Mouse (Mus musculus) lung, postnatal 0 days (tissue): Measurements from ENCODE around the gene Rbm19. TPM values are rescaled to one million over a fixed set of nuclear protein-coding genes. Genes with fewer than 3 reads are reported as not detected.
A peak's percentile ranks its signal among the peaks of the same experiment; 100 is the strongest.

Experiments used
- ATAC-seq: fragments of 200-750 bp; cut with Nextera tagmentation; 2 replicates; pipeline ENCODE4 v1.8.0; 2017; ENCODE audit warnings: moderate library complexity
- DNase-seq: peaks from one replicate; pipeline ENCODE4 v3.0.0-alpha.2; 2016; ENCODE audit warnings: low spot score
- H3K27ac ChIP-seq: fragments of 300-500 bp; sonication (generic); 2 replicates; pipeline ENCODE4 v1.5.1; 2014; ENCODE audit warnings: antibody characterized with exemption, mild to moderate bottlenecking, low read length, mixed read lengths
- H3K27me3 ChIP-seq: fragments of 300-500 bp; sonication (generic); replicated peaks from 2 replicates; pipeline ENCODE4 v1.6.1; 2014; ENCODE audit warnings: low read length, mixed read lengths; ENCODE audit not compliant: insufficient read depth
- H3K36me3 ChIP-seq: fragments of 300-500 bp; sonication (generic); 2 replicates; pipeline ENCODE4 v1.6.1; 2014; ENCODE audit warnings: low read length, mixed read lengths; ENCODE audit not compliant: insufficient read depth
- H3K4me1 ChIP-seq: fragments of 300-500 bp; sonication (generic); 2 replicates; pipeline ENCODE4 v1.6.1; 2014; ENCODE audit warnings: antibody characterized with exemption, low read depth, low read length, mixed read lengths; ENCODE audit not compliant: insufficient read depth
- H3K4me2 ChIP-seq: fragments of 300-500 bp; sonication (generic); replicated peaks from 2 replicates; pipeline ENCODE4 v1.6.1; 2014; ENCODE audit warnings: low read depth, mild to moderate bottlenecking, low read length, moderate library complexity, mixed read lengths
- H3K4me3 ChIP-seq: fragments of 300-500 bp; sonication (generic); 2 replicates; pipeline ENCODE4 v1.5.1; 2014; ENCODE audit warnings: low read depth, low read length
- H3K9ac ChIP-seq: fragments of 300-500 bp; sonication (generic); replicated peaks from 2 replicates; pipeline ENCODE4 v1.6.1; 2014; ENCODE audit warnings: low read depth, mild to moderate bottlenecking
- H3K9me3 ChIP-seq: fragments of 300-500 bp; sonication (generic); 2 replicates; pipeline ENCODE4 v1.6.1; 2016; ENCODE audit warnings: low read length, mixed read lengths
- CTCF ChIP-seq: IDR thresholded peaks from 2 replicates; pipeline ENCODE4 v1.5.1; 2016; ENCODE audit warnings: antibody characterized with exemption, mild to moderate bottlenecking
- EP300 ChIP-seq: IDR thresholded peaks from 2 replicates; pipeline ENCODE4 v1.6.1; 2016; ENCODE audit warnings: antibody characterized with exemption, mild to moderate bottlenecking, control low read depth
- WGBS: fragments of 180-500 bp; shearing (Covaris S2); extraction: QIAGEN DNeasy Blood & Tissue Kit; methylation state at CpG from one replicate; pipeline ENCODE4 v1.1.7; 2014; 5-methylcytosine and 5-hydroxymethylcytosine counted together
- polyA plus RNA-seq: library from polyadenylated mRNA; unstranded; fragments of >200 nt; fragmentation: Nextera tagmentation; extraction: Ambion mirVana; gene quantifications from 2 replicates; pipeline ENCODE4 v1.2.1, GENCODE M21; 2015

Rbm19 gene
- polyA plus RNA-seq, 1 experiment from 2014 or later: 6.0 TPM

DNA sequence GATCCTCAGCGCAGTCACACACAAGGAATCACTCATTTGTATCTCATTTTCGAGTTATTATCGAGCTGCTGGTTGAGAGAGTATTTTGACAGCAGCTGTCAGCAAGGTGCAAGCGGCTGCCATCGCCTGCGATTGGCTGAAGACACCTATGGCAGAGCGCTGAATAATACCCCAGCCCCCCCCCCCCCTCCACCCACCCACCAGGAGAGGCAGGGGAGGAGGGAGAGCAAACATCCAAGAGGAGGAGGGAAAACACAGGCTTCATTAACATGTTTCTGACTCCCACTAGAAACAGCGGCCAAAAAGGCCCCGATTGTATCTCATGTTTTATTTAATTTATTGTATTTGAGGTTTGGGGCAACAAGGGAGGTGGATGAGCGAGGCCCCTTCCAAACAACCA lies 39.4 kb downstream of the Rbm19 start:
- Histone ChIP-seq H3K9ac (no peak overlapping the region), H3K4me3 (no peak overlapping the region), H3K27ac (no peak overlapping the region), H3K4me2 (no peak overlapping the region), H3K27me3 (no peaks in the 10 kb centered on the region), H3K4me1 (no peaks in the 10 kb centered on the region), H3K36me3 (no peaks in the 10 kb centered on the region), H3K9me3 (no peaks in the 10 kb centered on the region)
- DNase-seq (no peak), ATAC-seq (no peak)
- no peak for TF ChIP-seq EP300
- no peak for TF ChIP-seq CTCF
- WGBS: 61% methylated on average over 10 of the region's 10 CpGs

DNA sequence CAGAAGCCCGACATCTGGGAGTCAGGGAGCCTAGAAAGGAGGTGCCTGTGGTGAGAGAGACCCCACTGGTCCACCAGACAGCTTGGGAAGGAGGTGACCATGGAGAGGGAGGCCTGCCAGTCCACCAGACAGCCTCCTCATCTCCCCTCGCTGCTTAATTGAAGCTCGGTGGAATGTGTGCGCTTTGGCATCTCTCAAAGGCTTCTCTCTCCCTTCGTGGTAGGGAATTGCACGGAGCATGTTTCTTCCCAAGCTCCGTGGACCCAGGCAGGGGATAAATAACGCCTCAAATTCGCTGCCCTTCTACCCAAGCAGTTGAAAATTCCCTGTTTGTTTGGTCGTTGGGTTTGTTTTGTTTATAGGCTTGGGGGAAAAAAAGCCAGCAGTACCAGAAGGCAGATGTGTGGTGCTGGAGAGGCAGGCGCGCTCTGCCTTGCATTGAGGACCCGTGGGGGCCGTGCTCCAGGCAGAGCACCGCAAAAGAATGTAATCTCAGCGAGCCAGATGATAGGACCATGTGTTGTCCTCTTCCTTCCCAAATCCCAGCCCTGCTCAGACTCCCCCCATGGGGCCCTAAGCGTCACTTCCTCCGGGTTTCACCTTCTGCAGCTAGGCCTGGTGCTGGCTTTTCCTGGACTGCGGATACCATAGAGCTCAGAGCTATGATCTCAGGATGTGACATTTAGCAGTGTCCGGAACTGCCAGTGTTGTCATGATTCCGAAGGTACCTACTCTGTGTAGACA lies 40.1 kb downstream of the Rbm19 start:
- H3K4me1 ChIP-seq: no peaks in the 10 kb centered on the region
- H3K9me3 ChIP-seq: no peaks in the 10 kb centered on the region
- no peaks in the 10 kb centered on the region for H3K36me3 ChIP-seq
- no peak for DNase-seq
- H3K27me3 ChIP-seq: no peaks in the 10 kb centered on the region
- no peak overlapping the region for H3K4me2 ChIP-seq
- H3K9ac ChIP-seq: no peak overlapping the region
- WGBS: 48% methylated on average over 20 of the region's 21 CpGs
- TF ChIP-seq EP300: no peak
- TF ChIP-seq CTCF: no peak
- no peak overlapping the region for H3K27ac ChIP-seq
- no peak overlapping the region for H3K4me3 ChIP-seq
- no peak; the same call in 1 of the 2 replicates for ATAC-seq

DNA sequence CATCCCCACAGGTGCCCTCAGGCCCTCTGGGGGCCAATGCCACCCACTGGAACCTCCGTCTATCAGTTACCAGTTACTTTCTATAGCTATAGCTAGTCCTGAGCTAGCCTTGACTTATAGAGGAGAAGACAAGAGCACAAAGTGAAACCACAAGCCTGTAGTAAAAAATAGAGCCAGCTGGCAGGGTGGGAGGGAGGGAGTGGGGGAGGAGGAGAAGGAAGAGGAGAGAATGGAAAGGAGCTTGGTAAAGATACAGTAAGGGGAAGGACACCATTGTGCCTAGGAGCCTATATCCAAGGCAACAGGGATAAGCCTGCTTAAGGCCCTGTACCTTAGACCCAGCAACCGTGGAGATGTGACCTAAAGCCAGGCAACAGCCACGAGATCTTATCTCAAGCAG lies 40.9 kb downstream of the Rbm19 start:
- Histone ChIP-seq H3K4me3 (no peak overlapping the region), H3K27me3 (no peaks in the 10 kb centered on the region), H3K4me1 (no peaks in the 10 kb centered on the region), H3K4me2 (no peak overlapping the region), H3K27ac (no peak overlapping the region), H3K36me3 (no peaks in the 10 kb centered on the region), H3K9ac (no peak overlapping the region), H3K9me3 (no peaks in the 10 kb centered on the region)
- DNase-seq (peak; percentile 96), ATAC-seq (no peak)
- TF ChIP-seq CTCF (no peak), EP300 (no peak)
- 77% methylated on average over 3 of the region's 3 CpGs for WGBS

DNA sequence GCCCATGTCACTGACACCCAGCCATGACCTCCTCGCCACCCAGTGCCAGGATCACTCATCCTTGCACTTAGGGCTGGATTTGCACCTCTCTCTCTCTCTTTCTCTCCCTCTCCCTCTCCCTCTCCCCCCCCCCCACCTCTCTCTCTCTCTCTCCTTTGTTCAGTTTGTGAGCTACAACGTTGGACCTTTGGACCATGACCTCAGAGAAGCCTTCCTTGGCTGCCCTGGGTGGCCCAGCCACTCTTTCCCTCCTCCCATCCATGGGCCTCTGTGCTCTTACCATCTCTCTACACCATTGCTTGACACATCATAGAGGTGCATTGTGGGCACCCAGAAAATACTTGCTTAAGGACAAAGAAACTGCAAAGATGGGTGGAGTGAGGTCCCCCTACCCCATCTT lies 42.2 kb downstream of the Rbm19 start:
- Histone ChIP-seq H3K9me3 (no peaks in the 10 kb centered on the region), H3K4me1 (no peaks in the 10 kb centered on the region), H3K4me2 (no peak overlapping the region), H3K27ac (no peak overlapping the region), H3K36me3 (no peaks in the 10 kb centered on the region), H3K4me3 (no peak overlapping the region), H3K9ac (no peak overlapping the region), H3K27me3 (no peaks in the 10 kb centered on the region)
- TF ChIP-seq CTCF (no peak), EP300 (no peak)
- WGBS: 90% methylated on average over 2 of the region's 2 CpGs
- DNase-seq (no peak), ATAC-seq (no peak)

DNA sequence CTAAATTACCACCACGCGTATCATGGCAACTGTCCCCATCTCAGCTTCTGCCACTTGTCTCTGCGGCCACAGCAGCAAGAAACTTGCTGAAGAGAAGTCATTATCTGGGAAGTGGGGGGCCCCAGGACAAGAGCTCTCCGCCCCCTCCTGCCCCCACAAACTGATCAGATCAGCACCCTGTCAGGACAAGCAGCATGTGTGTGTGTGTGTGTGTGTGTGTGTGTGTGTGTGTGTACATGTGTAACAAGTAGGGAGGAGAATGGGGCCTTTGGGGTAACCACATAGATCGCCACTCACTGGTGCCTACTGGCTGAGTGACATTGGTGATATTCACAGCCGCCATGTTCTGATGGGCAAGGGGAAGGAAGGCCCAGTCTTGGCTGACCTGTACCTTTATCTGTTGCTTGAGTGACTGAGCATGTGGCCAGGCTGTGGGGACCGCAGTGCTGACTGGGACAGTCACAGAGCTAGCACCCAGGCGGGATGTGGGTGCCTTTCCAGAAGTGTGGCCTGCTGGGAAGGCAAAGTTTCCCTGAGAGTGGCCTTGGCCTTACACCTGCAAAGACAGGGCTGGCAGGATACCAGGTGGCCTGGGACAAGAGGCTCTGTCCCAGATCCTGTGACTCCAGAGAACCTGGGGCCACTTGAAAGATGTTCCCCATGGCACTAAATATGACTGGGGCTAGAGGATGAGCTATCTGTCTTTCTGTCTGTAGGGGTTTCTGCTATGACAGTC lies 44.8 kb downstream of the Rbm19 start:
- H3K27ac ChIP-seq: no peak overlapping the region
- 85% methylated on average over 8 of the region's 8 CpGs for WGBS
- no peak overlapping the region for H3K4me2 ChIP-seq

GRCm38 (mm10) chr5:120162689-120163088 lies 46.4 kb downstream of the Rbm19 start:
- Histone ChIP-seq H3K4me1 (no peaks in the 10 kb centered on the region), H3K27me3 (no peaks in the 10 kb centered on the region), H3K27ac (no peak overlapping the region), H3K4me3 (no peak overlapping the region), H3K4me2 (no peak overlapping the region), H3K9ac (no peak overlapping the region), H3K36me3 (no peaks in the 10 kb centered on the region), H3K9me3 (no peaks in the 10 kb centered on the region)
- TF ChIP-seq EP300: no peak
- no peak for TF ChIP-seq CTCF
- ATAC-seq (no peak), DNase-seq (no peak)
- 96% methylated on average over 10 of the region's 10 CpGs for WGBS

More for the DNA sequence above, 44.8 kb downstream of the Rbm19 start:
- H3K36me3 ChIP-seq: no peaks in the 10 kb centered on the region
- no peaks in the 10 kb centered on the region for H3K9me3 ChIP-seq
- no peak overlapping the region for H3K9ac ChIP-seq
- DNase-seq (no peak), ATAC-seq (no peak)
- H3K27me3 ChIP-seq: no peaks in the 10 kb centered on the region
- TF ChIP-seq EP300 (no peak), CTCF (no peak)
- no peak overlapping the region for H3K4me3 ChIP-seq
- H3K4me1 ChIP-seq: no peaks in the 10 kb centered on the region
